Mouse (Mus musculus) lung, adult 18-20 months (tissue): ENCODE results near the gene Hes6.

ENCODE experiments used
- DNase-seq, 2 experiments: peaks; one replicate each; pipeline ENCODE4 v3.0.0; 2022; ENCODE audit warnings: mixed read lengths in 2 of 2

Hes6 gene

GRCm38 (mm10) chr1:91404976-91405375, 8.9 kb downstream of the Hes6 start:
- DNase-seq: no peak

GRCm38 (mm10) chr1:91398260-91399062, 15.4 kb downstream of the Hes6 start, which contains the start of gene Ilkap:
Gene Ilkap (minus strand): TSS chr1:91398815.
- peak; percentile 83 to 85 for DNase-seq

- no peak for DNase-seq
Measured at GRCm38 (mm10) chr1:91397927-91398259, 15.9 kb downstream of the Hes6 start.

GRCm38 (mm10) chr1:91390369-91390768, 23.5 kb downstream of the Hes6 start:
- DNase-seq: no peak

- DNase-seq: no peak
Measured at GRCm38 (mm10) chr1:91381091-91381471, 32.8 kb downstream of the Hes6 start.

- DNase-seq: peak; percentile 64 to 73
Measured at GRCm38 (mm10) chr1:91380453-91381090, 33.3 kb downstream of the Hes6 start.

- DNase-seq: no peak
Measured at GRCm38 (mm10) chr1:91373414-91373835, 40.4 kb downstream of the Hes6 start.

GRCm38 (mm10) chr1:91370055-91370454, 43.8 kb downstream of the Hes6 start:
- DNase-seq: no peak

GRCm38 (mm10) chr1:91369408-91369807, 44.4 kb downstream of the Hes6 start:
- no peak for DNase-seq

GRCm38 (mm10) chr1:91367295-91367694, 46.5 kb downstream of the Hes6 start:
- no peak for DNase-seq

- DNase-seq: peak; percentile 58 to 71
Measured at GRCm38 (mm10) chr1:91366215-91367108, 47.4 kb downstream of the Hes6 start, which contains the start of gene Erfe. Gene Erfe (plus strand): TSS chr1:91366430.

- DNase-seq: no peak
Measured at GRCm38 (mm10) chr1:91365816-91366214, 48.0 kb downstream of the Hes6 start.

- DNase-seq: no peak
Measured at GRCm38 (mm10) chr1:91364822-91365644, 48.8 kb downstream of the Hes6 start.

GRCm38 (mm10) chr1:91362113-91362512, 51.7 kb downstream of the Hes6 start:
- no peak for DNase-seq
